Mouse (Mus musculus) liver, adult 2 months (tissue): ENCODE measurements around the gene Cep112.

Experiments
- CTCF ChIP-seq: fragments of 200-500 bp; IDR thresholded peaks from 2 replicates; pipeline ENCODE4 v1.5.1; 2011; ENCODE audit warnings: low read depth, low read length, control low read depth
- POLR2A ChIP-seq: fragments of 200-500 bp; IDR thresholded peaks from 2 replicates; pipeline ENCODE4 v1.6.1; 2011; ENCODE audit warnings: low read length, control low read depth; ENCODE audit not compliant: insufficient read depth; ENCODE audit errors: extremely low read depth

DNA sequence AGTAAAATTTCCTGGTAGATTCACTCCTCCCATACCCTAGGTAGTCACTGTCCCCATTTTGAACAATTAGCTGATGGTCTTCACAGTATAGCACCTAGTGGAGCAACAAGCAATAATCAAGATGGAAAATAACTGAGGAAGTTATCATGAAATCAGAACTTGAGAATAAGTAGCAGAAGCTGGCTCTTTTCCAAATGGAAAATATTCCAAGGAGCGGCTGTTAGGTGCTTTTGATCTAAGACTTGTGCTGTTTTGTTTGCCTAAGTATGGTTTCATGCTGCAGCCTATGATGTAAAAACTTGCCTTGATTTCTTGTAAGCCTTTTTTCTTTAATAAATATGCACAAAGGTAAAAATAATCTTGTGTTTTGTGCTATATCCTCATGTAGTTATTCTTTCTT, 107.9 kb downstream of the Cep112 start:
- TF ChIP-seq CTCF = no peak
- no peak for TF ChIP-seq POLR2A
